Mouse (Mus musculus) stomach, postnatal 0 days (tissue): ENCODE results near the gene Ankrd10. TPM values are rescaled to one million over a fixed set of nuclear protein-coding genes. Genes with fewer than 3 reads are reported as not detected.
"Not testable (repeated sequence)": the region's sequence is repeated elsewhere in the genome, so short reads cannot be mapped to it uniquely, and the experiment has no call there.

Source experiments
- ATAC-seq: fragments of 200-750 bp; cut with Nextera tagmentation; 2 replicates; pipeline ENCODE4 v1.8.0; 2017; ENCODE audit not compliant: low FRiP score, low TSS enrichment
- DNase-seq: peaks from one replicate; pipeline ENCODE4 v3.0.0-alpha.2; 2016; ENCODE audit warnings: low spot score
- H3K27ac ChIP-seq: fragments of 300-500 bp; sonication (generic); replicated peaks from 2 replicates; pipeline ENCODE4 v1.5.1; 2014; ENCODE audit warnings: mild to moderate bottlenecking, control low read depth
- H3K27me3 ChIP-seq: fragments of 300-500 bp; sonication (generic); 2 replicates; pipeline ENCODE4 v1.6.1; 2014; ENCODE audit warnings: low read length; ENCODE audit not compliant: control insufficient read depth, insufficient read depth
- H3K36me3 ChIP-seq: fragments of 300-500 bp; sonication (generic); 2 replicates; pipeline ENCODE4 v1.6.1; 2014; ENCODE audit warnings: low read length, mixed read lengths; ENCODE audit not compliant: control insufficient read depth, insufficient read depth
- H3K4me1 ChIP-seq: fragments of 300-500 bp; sonication (generic); replicated peaks from 2 replicates; pipeline ENCODE4 v1.6.1; 2014; ENCODE audit warnings: antibody characterized with exemption; ENCODE audit not compliant: control insufficient read depth, insufficient read depth
- H3K4me2 ChIP-seq: fragments of 300-500 bp; sonication (generic); replicated peaks from 2 replicates; pipeline ENCODE4 v1.6.1; 2014; ENCODE audit warnings: low read depth, mild to moderate bottlenecking, control low read depth, moderate library complexity
- H3K4me3 ChIP-seq: fragments of 300-500 bp; sonication (generic); 2 replicates; pipeline ENCODE4 v1.5.1; 2014; ENCODE audit warnings: low read depth, low read length, control low read depth
- H3K9ac ChIP-seq: fragments of 300-500 bp; sonication (generic); 2 replicates; pipeline ENCODE4 v1.6.1; 2014; ENCODE audit warnings: mild to moderate bottlenecking, low read length, control low read depth, mixed read lengths
- H3K9me3 ChIP-seq: fragments of 300-500 bp; sonication (generic); 2 replicates; pipeline ENCODE4 v1.6.1; 2016; ENCODE audit warnings: low read length; ENCODE audit not compliant: control insufficient read depth
- CTCF ChIP-seq: IDR thresholded peaks from 2 replicates; pipeline ENCODE4 v1.5.1; 2016; ENCODE audit warnings: antibody characterized with exemption, low read depth, mild to moderate bottlenecking, moderate library complexity
- EP300 ChIP-seq: optimal IDR thresholded peaks from 2 replicates; pipeline ENCODE3; 2016; ENCODE audit warnings: antibody characterized with exemption
- WGBS: fragments of 180-500 bp; shearing (Covaris S2); extraction: QIAGEN DNeasy Blood & Tissue Kit; methylation state at CpG from one replicate; pipeline ENCODE4 v1.1.7; 2014; 5-methylcytosine and 5-hydroxymethylcytosine counted together
- microRNA-seq: library from miRNA; unstranded; fragments of <30 nt; microRNA quantifications from one replicate; pipeline ENCODE4, GENCODE M21; 2016
- polyA plus RNA-seq: library from polyadenylated mRNA; unstranded; fragments of >200 nt; fragmentation: Nextera tagmentation; extraction: Ambion mirVana; gene quantifications from 2 replicates; pipeline ENCODE4 v1.2.1, GENCODE M21; 2015

Gene Ankrd10
- polyA plus RNA-seq, 1 experiment from 2014 or later = 27.9 TPM

GRCm38 (mm10) chr8:11570742-11571141 is 64.8 kb downstream of the Ankrd10 start:
- ATAC-seq (no peak), DNase-seq (no peak)
- no peaks in the 10 kb centered on the region for H3K9me3 ChIP-seq
- no peak overlapping the region for H3K9ac ChIP-seq
- TF ChIP-seq EP300 = no peak
- TF ChIP-seq CTCF = no peak
- H3K4me1 ChIP-seq = peaks cover under 1% of the 10 kb centered on the region; the same call in 1 of the 2 replicates
- H3K4me2 ChIP-seq = no peak overlapping the region
- no peaks in the 10 kb centered on the region for H3K27me3 ChIP-seq
- H3K4me3 ChIP-seq = no peak overlapping the region
- no peaks in the 10 kb centered on the region for H3K36me3 ChIP-seq
- no peak overlapping the region for H3K27ac ChIP-seq
- 94% methylated on average over 4 of the region's 4 CpGs for WGBS

GRCm38 (mm10) chr8:11569260-11570097 is 66.1 kb downstream of the Ankrd10 start:
- no peaks in the 10 kb centered on the region for H3K4me1 ChIP-seq
- ATAC-seq (no peak), DNase-seq (no peak)
- no peaks in the 10 kb centered on the region for H3K27me3 ChIP-seq
- TF ChIP-seq CTCF (no peak), EP300 (no peak)
- WGBS = 84% methylated on average over 22 of the region's 22 CpGs
- H3K4me3 ChIP-seq = no peak overlapping the region
- H3K9me3 ChIP-seq = no peaks in the 10 kb centered on the region
- no peak overlapping the region for H3K27ac ChIP-seq
- H3K36me3 ChIP-seq = 0 out of 2 replicates have a peak, but pooled peaks cover 2% of the 10 kb centered on the region
- H3K4me2 ChIP-seq = no peak overlapping the region
- no peak overlapping the region for H3K9ac ChIP-seq

GRCm38 (mm10) chr8:11568193-11568592 is 67.4 kb downstream of the Ankrd10 start:
- H3K9me3 ChIP-seq, H3K4me2 ChIP-seq, H3K9ac ChIP-seq, H3K27ac ChIP-seq, ATAC-seq, H3K36me3 ChIP-seq, H3K27me3 ChIP-seq, DNase-seq, H3K4me1 ChIP-seq, H3K4me3 ChIP-seq: not testable (repeated sequence)
- 92% methylated on average over 2 of the region's 2 CpGs for WGBS

GRCm38 (mm10) chr8:11564721-11565120 is 70.8 kb downstream of the Ankrd10 start:
- Histone ChIP-seq H3K4me2 (no peak overlapping the region), H3K36me3 (peaks cover 13% of the 10 kb centered on the region), H3K9ac (no peak overlapping the region), H3K27ac (no peak overlapping the region), H3K9me3 (no peaks in the 10 kb centered on the region), H3K4me1 (no peaks in the 10 kb centered on the region), H3K4me3 (no peak overlapping the region), H3K27me3 (no peaks in the 10 kb centered on the region)
- no peak for TF ChIP-seq CTCF
- TF ChIP-seq EP300 = no peak
- DNase-seq (no peak), ATAC-seq (no peak)
- WGBS = 74% methylated on average over 7 of the region's 7 CpGs

GRCm38 (mm10) chr8:11564236-11564635 is 71.3 kb downstream of the Ankrd10 start:
- Histone ChIP-seq H3K27me3 (no peaks in the 10 kb centered on the region), H3K9me3 (no peaks in the 10 kb centered on the region), H3K4me1 (peaks cover under 1% of the 10 kb centered on the region; the same call in 1 of the 2 replicates), H3K4me3 (no peak overlapping the region), H3K4me2 (no peak overlapping the region), H3K36me3 (peaks cover 13% of the 10 kb centered on the region), H3K9ac (no peak overlapping the region), H3K27ac (no peak overlapping the region)
- TF ChIP-seq CTCF = no peak
- TF ChIP-seq EP300 = no peak
- 89% methylated on average over 5 of the region's 5 CpGs for WGBS
- no peak for DNase-seq
- no peak for ATAC-seq

Small RNA genes lying within 50 kb of the gene (microRNA-seq; reads per million reads assigned to microRNA genes)
- gene Mir7238 = not detected

Other genes starting within 250 kb of the Ankrd10 start
- 9.6 and 9.9 TPM in 2 replicates for gene Rab20, start 157.0 kb downstream of the Ankrd10 start, polyA plus RNA-seq
- 79.1 and 84.8 TPM in 2 replicates for gene Naxd, start 138.3 kb downstream of the Ankrd10 start, polyA plus RNA-seq
- 11.7 and 13.1 TPM in 2 replicates for gene Cars2, start 85.0 kb downstream of the Ankrd10 start, polyA plus RNA-seq
- 23.1 and 23.2 TPM in 2 replicates for gene Ing1, start 80.2 kb downstream of the Ankrd10 start, polyA plus RNA-seq
- gene 1700016D06Rik, start 65.3 kb upstream of the Ankrd10 start, polyA plus RNA-seq = not detected in 2 replicates
- gene Arhgef7, start 92.0 kb upstream of the Ankrd10 start, polyA plus RNA-seq = 12.6 and 13.7 TPM in 2 replicates
- gene Tex29, start 204.7 kb upstream of the Ankrd10 start, polyA plus RNA-seq = not detected in 2 replicates